Mouse (Mus musculus): Measurements from ENCODE around the gene Yipf4.

Gene Yipf4

GRCm38 (mm10) chr17:74526806-74527653 lies 37.7 kb downstream of the Yipf4 start:
- peak; percentile 16 for DNase-seq

GRCm38 (mm10) chr17:74527729-74528607 lies 38.7 kb downstream of the Yipf4 start, which contains the start of gene Birc6:
Birc6 (plus strand) TSS chr17:74528295.
- peak; percentile 100 for DNase-seq

GRCm38 (mm10) chr17:74528648-74529532 lies 39.6 kb downstream of the Yipf4 start:
- no peak for DNase-seq

DNA sequence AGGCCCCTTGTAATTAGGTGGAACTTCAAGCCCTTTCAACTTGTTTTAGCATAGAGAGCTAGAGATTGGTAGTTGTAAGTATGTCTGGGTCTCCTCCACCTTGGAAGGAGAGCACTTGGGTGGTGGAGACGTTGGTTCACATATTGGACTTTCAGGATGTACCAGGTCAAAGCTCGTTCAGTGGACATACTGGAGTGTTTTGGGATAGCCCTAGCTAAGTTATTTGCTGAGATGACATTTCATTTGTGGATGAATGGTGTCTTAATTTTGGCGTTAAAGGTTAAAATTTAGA lies 40.2 kb downstream of the Yipf4 start:
- peak; percentile 11 for DNase-seq

GRCm38 (mm10) chr17:74534971-74535370 lies 45.7 kb downstream of the Yipf4 start:
- no peak for DNase-seq

DNA sequence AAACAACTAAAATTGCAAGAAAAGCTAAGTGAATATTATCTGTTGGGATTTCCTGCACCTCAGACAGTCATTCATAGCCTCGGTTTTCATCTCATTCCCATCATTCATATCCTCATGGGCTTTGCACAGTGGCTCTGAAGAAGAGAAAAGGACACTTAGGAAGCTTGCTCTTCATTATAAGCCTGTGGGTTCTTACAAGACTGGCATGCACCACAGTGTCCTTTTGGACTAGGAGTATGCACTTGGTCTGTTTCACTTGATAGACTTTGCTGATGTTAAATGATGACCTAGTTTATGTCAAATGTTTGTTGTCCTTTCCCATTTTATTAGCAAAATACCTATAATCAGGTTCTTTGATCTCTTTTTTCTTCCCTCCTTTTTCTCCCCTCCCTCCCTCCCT lies 48.2 kb downstream of the Yipf4 start:
- no peak for DNase-seq

DNA sequence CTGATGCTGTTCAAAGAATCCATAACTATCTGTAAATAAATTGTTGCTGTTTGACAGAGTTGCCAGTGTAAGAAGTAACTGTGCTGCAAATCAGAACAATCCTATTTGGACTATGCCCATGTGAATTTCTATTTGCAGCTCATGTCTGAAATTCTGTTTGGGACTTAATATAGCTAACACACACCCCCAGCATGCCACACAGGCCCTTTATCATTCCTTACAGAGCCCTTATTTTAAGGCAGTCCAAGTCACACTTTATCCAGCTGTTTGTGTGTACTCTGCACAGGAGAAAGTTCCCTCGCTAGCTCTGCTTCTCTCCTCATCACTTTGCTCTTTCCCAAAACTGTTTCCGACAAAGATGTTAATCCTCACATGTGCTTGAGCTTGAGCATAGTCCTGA lies 54.3 kb downstream of the Yipf4 start:
- DNase-seq: no peak
